Mouse (Mus musculus): ENCODE measurements around the gene Coro1b. TPM values are rescaled to one million over a fixed set of nuclear protein-coding genes. Genes with fewer than 3 reads are reported as not detected.

Coro1b gene
- polyA plus RNA-seq, 1 experiment from 2014 or later, result 114 TPM

DNA sequence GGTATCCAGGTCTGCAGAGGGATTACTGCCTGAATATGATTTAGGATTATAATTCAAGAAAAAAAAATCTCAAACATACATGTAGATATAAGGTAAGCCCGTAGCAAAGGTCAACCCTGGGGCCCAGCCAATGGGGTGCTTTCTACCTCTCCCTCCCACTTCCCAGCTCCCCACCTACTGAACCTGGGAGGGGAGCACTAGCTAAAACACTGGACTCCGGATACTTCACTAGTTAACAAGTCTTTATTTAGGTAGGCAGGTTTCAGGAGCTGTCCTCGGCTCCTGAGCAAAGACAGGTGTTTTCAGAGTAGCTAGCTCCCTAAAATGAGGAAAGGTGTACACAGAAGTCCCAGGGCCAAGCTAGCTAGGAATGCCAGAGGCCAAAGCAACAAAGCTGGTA, 15.7 kb downstream of the Coro1b start:
- Histone ChIP-seq H3K36me3 (peaks cover 20% of the 10 kb centered on the region), H3K4me1 (replicated peaks) (peaks cover 32% of the 10 kb centered on the region), H3K4me3 (no peak overlapping the region), H3K4me2 (no peak overlapping the region), H3K9me3 (replicated peaks) (no peaks in the 10 kb centered on the region), H3K9ac (no peak overlapping the region), H3K27me3 (no peaks in the 10 kb centered on the region), H3K27ac (no peak overlapping the region)
- WGBS, result 77% methylated on average over 3 of the region's 3 CpGs
- no peak for ATAC-seq (replicated peaks; ENCODE audit: insufficient number of reproducible peaks, insufficient read depth, low FRiP score, low read depth)

GRCm38 (mm10) chr19:4164721-4165120, 16.3 kb downstream of the Coro1b start:
- peaks cover 35% of the 10 kb centered on the region for H3K4me1 ChIP-seq (replicated peaks)
- H3K9me3 ChIP-seq (replicated peaks), result no peaks in the 10 kb centered on the region
- WGBS, result 68% methylated on average over 2 of the region's 2 CpGs
- peaks cover 14% of the 10 kb centered on the region for H3K36me3 ChIP-seq
- no peak for ATAC-seq (replicated peaks; ENCODE audit: insufficient number of reproducible peaks, insufficient read depth, low FRiP score, low read depth)
- H3K27ac ChIP-seq, result no peak overlapping the region
- H3K4me2 ChIP-seq, result no peak overlapping the region
- no peak overlapping the region for H3K9ac ChIP-seq
- H3K27me3 ChIP-seq, result no peaks in the 10 kb centered on the region
- H3K4me3 ChIP-seq, result no peak overlapping the region

GRCm38 (mm10) chr19:4166678-4167476, 18.5 kb downstream of the Coro1b start:
- Histone ChIP-seq H3K4me1 (replicated peaks) (peaks cover 56% of the 10 kb centered on the region), H3K9me3 (replicated peaks) (no peaks in the 10 kb centered on the region), H3K36me3 (peaks cover under 1% of the 10 kb centered on the region; the same call in 1 of the 2 replicates), H3K27ac (peak overlapping the region; percentile 87), H3K27me3 (no peaks in the 10 kb centered on the region), H3K4me2 (peak overlapping the region; percentile 26; the same call in 1 of the 2 replicates), H3K9ac (no peak overlapping the region), H3K4me3 (no peak overlapping the region)
- no peak for ATAC-seq (replicated peaks; ENCODE audit: insufficient number of reproducible peaks, insufficient read depth, low FRiP score, low read depth)
- WGBS, result 45% methylated on average over 9 of the region's 9 CpGs

DNA sequence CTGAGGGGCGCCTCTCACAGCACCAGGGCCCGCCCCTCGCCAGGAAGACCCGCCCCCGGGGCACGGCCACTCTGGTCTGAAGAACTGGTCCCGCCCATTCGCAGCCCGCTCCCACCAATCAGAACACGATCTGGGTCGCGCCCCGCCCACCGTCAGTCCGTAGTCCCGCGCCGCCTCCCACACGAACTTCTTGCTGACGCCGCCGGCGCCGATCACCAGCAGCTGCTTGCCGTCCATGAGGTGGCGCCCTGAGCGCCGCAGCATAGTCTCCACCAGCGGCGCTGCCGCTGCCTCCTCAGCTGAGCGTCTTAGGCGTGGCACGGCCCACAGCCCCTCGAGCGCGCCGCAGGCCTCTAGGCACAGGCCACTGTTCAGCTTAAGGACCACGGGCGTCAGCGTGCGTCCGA, 21.0 kb downstream of the Coro1b start:
- peak; percentile 92 for ATAC-seq (replicated peaks; ENCODE audit: insufficient number of reproducible peaks, insufficient read depth, low FRiP score, low read depth)
- WGBS, result under 1% methylated on average over 43 of the region's 43 CpGs
- Histone ChIP-seq H3K27ac (peak overlapping the region; percentile 96), H3K4me3 (peak overlapping the region; percentile 54), H3K36me3 (no peaks in the 10 kb centered on the region), H3K9me3 (replicated peaks) (no peaks in the 10 kb centered on the region), H3K4me2 (peak overlapping the region; percentile 92), H3K27me3 (no peaks in the 10 kb centered on the region), H3K9ac (peak overlapping the region; percentile 84), H3K4me1 (replicated peaks) (peaks cover 58% of the 10 kb centered on the region)

DNA sequence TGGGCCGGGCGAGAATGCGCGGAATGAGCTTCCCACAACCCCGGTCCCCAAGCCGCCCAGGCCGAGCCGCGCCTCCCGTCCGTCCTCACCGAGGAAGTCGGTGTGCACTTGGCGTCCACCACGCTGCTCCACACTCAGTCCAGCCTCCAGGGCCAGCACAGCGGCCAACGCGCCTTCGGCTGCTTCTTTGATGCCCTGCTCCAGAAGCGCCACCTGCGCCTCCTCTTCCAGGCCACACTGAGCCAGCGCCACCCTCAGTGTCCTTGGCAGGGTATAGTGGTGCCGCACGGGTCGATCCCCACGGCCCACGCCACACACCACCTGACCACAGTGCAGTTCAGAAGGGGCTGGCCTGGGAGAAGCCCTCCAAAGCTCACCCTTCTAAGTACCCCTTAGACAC, 21.4 kb downstream of the Coro1b start:
- Histone ChIP-seq H3K4me1 (replicated peaks) (peaks cover 61% of the 10 kb centered on the region), H3K36me3 (no peaks in the 10 kb centered on the region), H3K9me3 (replicated peaks) (no peaks in the 10 kb centered on the region), H3K27ac (peak overlapping the region; percentile 96), H3K4me3 (peak overlapping the region; percentile 54), H3K27me3 (no peaks in the 10 kb centered on the region), H3K4me2 (peak overlapping the region; percentile 92), H3K9ac (peak overlapping the region; percentile 84)
- 6% methylated on average over 27 of the region's 27 CpGs for WGBS
- ATAC-seq (replicated peaks; ENCODE audit: insufficient number of reproducible peaks, insufficient read depth, low FRiP score, low read depth), result peak; percentile 19

- peak overlapping the region; percentile 44 for H3K4me2 ChIP-seq
- peak overlapping the region; percentile 6; the same call in 1 of the 2 replicates for H3K4me3 ChIP-seq
- H3K27ac ChIP-seq, result peak overlapping the region; percentile 92
- no peaks in the 10 kb centered on the region for H3K27me3 ChIP-seq
- H3K4me1 ChIP-seq (replicated peaks), result peaks cover 71% of the 10 kb centered on the region
- 91% methylated on average over 10 of the region's 10 CpGs for WGBS
- peak overlapping the region; percentile 23; the same call in 1 of the 2 replicates for H3K9ac ChIP-seq
- ATAC-seq (replicated peaks; ENCODE audit: insufficient number of reproducible peaks, insufficient read depth, low FRiP score, low read depth), result no peak
- H3K36me3 ChIP-seq, result no peaks in the 10 kb centered on the region
- H3K9me3 ChIP-seq (replicated peaks), result no peaks in the 10 kb centered on the region
Measured at GRCm38 (mm10) chr19:4170723-4171392, 22.4 kb downstream of the Coro1b start.

DNA sequence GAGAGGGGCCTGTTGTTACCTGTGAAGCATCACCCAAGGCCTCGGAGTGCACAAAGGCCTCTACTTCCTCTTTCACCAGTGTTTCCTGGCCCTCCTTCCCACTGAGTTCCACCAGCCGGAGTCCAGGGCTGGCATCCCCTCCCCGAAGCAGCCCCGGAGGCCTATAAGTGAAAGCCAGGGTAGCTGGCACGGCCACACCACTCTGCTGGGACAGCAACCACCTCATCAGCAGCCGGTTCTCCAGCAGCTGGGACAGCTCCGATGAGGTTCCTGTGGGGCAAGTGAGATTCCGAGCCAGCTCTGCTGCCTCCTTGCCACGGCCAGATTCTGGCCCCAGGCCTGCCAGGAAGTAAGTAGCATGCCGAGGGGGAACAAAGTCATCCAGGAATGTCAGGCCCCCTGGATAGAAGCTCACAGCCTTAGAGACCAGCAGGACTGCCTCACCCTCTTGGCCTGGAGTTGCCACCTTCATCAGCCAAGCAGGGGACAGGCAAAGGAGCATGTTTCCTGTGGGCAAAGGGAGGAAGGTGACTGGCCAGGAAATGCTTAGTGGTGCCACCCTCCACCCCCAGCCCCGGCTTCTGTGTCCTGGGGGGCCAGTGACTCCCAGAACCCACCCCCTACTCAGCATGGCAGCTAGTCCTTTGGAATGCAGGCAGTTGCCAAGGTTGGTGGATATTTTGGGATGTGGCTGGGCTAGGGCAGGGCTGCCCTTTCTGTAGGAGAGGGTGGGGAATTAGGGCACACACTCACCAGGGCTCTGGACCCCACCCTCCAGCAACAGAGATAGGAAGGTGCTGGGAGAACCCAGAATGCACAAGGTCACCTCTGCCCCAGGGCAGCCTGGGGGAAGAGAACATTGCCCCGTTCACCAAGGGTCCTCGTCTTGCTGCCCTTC, 23.2 kb downstream of the Coro1b start:
- H3K27ac ChIP-seq, result peak overlapping the region; percentile 92
- H3K4me2 ChIP-seq, result peak overlapping the region; percentile 44
- peak; percentile 28; the same call in 1 of the 2 replicates for ATAC-seq (replicated peaks; ENCODE audit: insufficient number of reproducible peaks, insufficient read depth, low FRiP score, low read depth)
- peak overlapping the region; percentile 6; the same call in 1 of the 2 replicates for H3K4me3 ChIP-seq
- 34% methylated on average over 13 of the region's 13 CpGs for WGBS
- H3K4me1 ChIP-seq (replicated peaks), result peaks cover 66% of the 10 kb centered on the region
- H3K36me3 ChIP-seq, result no peaks in the 10 kb centered on the region
- H3K9me3 ChIP-seq (replicated peaks), result no peaks in the 10 kb centered on the region
- no peaks in the 10 kb centered on the region for H3K27me3 ChIP-seq
- peak overlapping the region; percentile 23; the same call in 1 of the 2 replicates for H3K9ac ChIP-seq

- no peak for ATAC-seq (replicated peaks; ENCODE audit: insufficient number of reproducible peaks, insufficient read depth, low FRiP score, low read depth)
- Histone ChIP-seq H3K27me3 (no peaks in the 10 kb centered on the region), H3K4me3 (no peak overlapping the region), H3K9ac (peak overlapping the region; percentile 32; the same call in 1 of the 2 replicates), H3K4me2 (no peak overlapping the region), H3K9me3 (replicated peaks) (no peaks in the 10 kb centered on the region), H3K27ac (peak overlapping the region; percentile 92), H3K4me1 (replicated peaks) (peaks cover 54% of the 10 kb centered on the region), H3K36me3 (no peaks in the 10 kb centered on the region)
- whole genome bisulfite sequencing, result 77% methylated on average over 11 of the region's 11 CpGs
Measured at GRCm38 (mm10) chr19:4172925-4173324, 24.5 kb downstream of the Coro1b start.

GRCm38 (mm10) chr19:4175368-4175947, 27.0 kb downstream of the Coro1b start, which contains the start of gene Carns1:
Gene Carns1 (minus strand): TSS chr19:4175479.
- peak within 1 kb of the TSS; percentile 46 for H3K9ac ChIP-seq
- no peaks in the 10 kb centered on the region for H3K27me3 ChIP-seq
- H3K4me1 ChIP-seq (replicated peaks), result peaks cover 45% of the 10 kb centered on the region
- no peaks in the 10 kb centered on the region for H3K9me3 ChIP-seq (replicated peaks)
- H3K36me3 ChIP-seq, result no peaks in the 10 kb centered on the region
- peak within 1 kb of the TSS; percentile 38 for H3K4me3 ChIP-seq
- peak within 1 kb of the TSS; percentile 64 for H3K4me2 ChIP-seq
- peak within 1 kb of the TSS; percentile 86 for H3K27ac ChIP-seq
- 7% methylated on average over 11 of the region's 11 CpGs for WGBS
- ATAC-seq (replicated peaks; ENCODE audit: insufficient number of reproducible peaks, insufficient read depth, low FRiP score, low read depth), result peak; percentile 55

DNA sequence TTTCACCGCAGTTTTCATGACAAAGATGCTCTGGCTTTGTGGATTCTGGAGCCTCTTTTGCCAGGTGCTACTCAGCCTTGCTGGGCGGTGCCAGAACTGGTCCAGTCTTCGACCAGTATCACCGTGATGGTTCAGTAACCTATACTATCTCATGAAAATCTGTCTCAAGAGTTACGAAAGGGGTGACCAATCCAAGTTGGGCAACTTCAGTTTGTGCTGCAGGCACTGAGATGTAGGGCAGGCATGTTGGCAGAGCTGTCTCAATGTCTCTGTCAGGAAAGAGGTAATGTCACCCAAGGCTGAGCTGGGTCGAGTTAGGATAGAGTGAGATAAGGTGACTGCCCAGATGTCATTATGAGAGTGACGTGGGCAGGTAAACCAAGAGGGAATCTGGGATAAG, 32.0 kb downstream of the Coro1b start:
- no peak overlapping the region for H3K4me3 ChIP-seq
- 85% methylated on average over 7 of the region's 7 CpGs for WGBS
- peaks cover 16% of the 10 kb centered on the region for H3K4me1 ChIP-seq (replicated peaks)
- H3K27ac ChIP-seq, result no peak overlapping the region
- no peaks in the 10 kb centered on the region for H3K27me3 ChIP-seq
- H3K4me2 ChIP-seq, result no peak overlapping the region
- no peaks in the 10 kb centered on the region for H3K9me3 ChIP-seq (replicated peaks)
- no peak overlapping the region for H3K9ac ChIP-seq
- H3K36me3 ChIP-seq, result no peaks in the 10 kb centered on the region
- ATAC-seq (replicated peaks; ENCODE audit: insufficient number of reproducible peaks, insufficient read depth, low FRiP score, low read depth), result no peak
